Mouse (Mus musculus) megakaryocyte-erythroid progenitor cell, adult 5-6 weeks (primary cell): ENCODE results near the gene Pde6g. TPM values are rescaled to one million over a fixed set of nuclear protein-coding genes. Genes with fewer than 3 reads are reported as not detected.
A peak's percentile ranks its signal among the peaks of the same experiment; 100 is the strongest.

ENCODE experiments used
- ATAC-seq: replicated peaks from 2 replicates; pipeline ENCODE4 v1.8.0; 2016; ENCODE audit warnings: mild to moderate bottlenecking, inconsistent platforms; ENCODE audit not compliant: severe bottlenecking, poor library complexity, low FRiP score, low TSS enrichment
- total RNA-seq, 2 experiments: library from RNA; stranded (forward) in 1 of 2; stranded (reverse) in 1 of 2; fragments of 200-1000, 215-1000 nt in 1 of 2; fragments of >200 nt in 1 of 2; fragmentation: Nextera tagmentation in 1 of 2; gene quantifications; 2 replicates each; pipeline ENCODE4 v1.2.3; 2014 to 2017

Gene Pde6g
- total RNA-seq, 2 experiments from 2014 or later = 0.38 TPM; not detected in 1

DNA sequence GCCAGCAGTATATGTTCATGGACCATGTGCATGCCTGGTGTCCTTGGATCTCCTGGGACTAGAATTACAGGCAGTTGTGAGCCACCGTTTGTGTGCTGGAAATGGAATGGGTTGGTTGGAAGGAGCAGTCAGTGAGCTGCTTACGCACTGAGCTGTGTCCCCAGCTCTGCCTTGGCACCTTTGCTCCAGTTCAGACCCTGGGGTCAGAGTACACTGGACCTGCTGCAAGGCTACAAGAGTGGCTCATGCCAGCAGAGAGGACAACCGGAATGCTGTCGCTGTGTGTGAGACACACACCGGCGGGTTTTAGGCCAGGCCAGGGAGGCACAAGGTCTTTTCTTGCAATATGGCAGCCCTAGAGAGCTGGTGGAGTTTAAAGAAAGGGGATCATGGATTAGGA is 18.8 kb upstream of the Pde6g start:
- no peak for ATAC-seq

DNA sequence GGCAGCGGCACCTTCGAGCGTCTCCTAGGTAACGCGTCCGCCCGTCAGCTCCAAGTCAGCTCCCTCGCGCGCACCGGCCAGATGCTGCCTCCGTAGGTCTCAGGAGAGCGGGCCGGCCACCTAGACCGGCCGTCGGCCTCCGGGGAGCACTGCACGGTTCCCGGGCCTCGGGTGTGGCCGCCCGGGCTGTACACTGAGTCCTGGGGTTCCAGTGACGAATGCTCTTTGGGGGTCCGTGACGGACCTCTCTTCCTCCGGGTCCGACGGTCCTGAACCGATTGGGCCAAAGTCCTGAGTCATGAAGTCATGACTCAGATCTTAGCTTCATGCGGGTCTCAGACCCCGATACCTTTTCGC is 14.4 kb upstream of the Pde6g start:
- ATAC-seq = no peak

DNA sequence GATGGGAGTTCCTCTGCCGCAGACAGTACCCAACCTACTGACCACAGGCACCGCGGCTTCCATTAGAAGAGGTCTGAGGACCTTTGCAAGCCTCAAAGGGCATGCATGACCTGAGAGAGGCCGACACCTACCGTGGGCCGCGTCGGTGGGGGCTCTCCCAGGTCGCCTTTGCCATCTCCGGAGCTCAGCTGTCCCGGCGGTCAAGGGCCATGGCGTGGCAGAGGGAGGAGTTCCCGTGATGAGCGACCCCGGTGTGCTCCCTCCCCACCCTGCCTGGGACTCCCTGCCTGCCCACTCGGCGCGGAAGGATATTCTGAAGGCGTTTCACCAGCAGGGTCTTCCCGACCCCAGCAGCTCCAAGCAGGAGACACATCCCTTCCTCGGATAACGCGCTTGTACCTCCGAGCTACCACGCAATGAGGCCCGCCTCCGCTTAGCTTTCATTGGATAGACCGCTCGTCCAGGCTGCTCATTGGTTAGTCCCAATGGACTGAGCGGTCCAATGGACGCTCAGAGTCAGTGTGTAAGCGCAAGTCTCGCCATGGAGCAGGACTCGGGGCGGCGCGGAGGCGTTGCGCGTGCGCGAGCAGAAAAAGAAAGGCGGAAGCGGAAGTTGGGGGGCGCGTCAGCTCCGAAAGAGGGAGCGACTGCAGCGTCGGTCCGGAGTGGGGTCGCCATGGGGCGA is 13.9 kb upstream of the Pde6g start, which contains the start of gene Arl16:
Gene Arl16 (minus strand): TSS at position 557 of the 685 bp plus-strand sequence.
- peak; percentile 98 for ATAC-seq

GRCm38 (mm10) chr11:120465521-120465920 is 12.2 kb upstream of the Pde6g start:
- ATAC-seq = no peak

DNA sequence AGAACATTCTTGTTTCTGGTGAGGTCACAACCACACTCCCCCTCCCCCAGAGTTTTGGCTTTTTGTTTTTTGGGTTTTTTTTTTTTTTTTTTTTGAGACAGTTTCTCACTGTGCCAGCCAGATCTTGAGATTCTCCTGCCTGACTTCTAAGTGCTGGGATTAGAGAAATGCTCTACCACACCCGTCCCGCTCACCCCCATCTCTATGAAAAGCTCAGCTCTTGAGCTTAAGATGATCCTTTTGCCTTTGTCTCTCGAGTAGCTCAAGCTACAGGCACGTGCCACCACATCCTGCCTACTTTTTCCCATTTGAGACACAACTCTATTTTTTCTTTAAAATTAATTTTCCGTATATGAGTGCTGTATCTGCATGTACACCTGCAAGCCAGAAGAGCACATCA is 11.1 kb upstream of the Pde6g start:
- ATAC-seq = no peak

DNA sequence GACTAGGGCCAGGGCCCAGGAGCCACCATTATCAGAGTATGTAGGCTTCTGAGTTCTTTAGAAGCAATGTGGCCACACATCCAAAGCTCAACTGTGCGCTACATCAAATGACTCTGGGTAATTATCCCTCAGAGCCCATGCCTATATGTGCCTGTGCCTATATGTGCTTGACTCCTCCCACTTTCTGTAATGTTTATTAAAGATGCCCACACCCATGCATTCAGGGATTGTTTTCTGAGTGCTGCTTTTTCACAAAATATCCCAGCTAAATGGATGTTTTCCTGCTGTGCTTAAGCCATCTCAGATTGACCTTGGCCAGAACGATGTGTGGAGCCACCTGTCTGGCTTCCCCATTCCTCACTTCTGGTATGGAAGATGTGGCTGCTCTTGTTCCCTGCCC is 10.2 kb upstream of the Pde6g start:
- no peak for ATAC-seq

DNA sequence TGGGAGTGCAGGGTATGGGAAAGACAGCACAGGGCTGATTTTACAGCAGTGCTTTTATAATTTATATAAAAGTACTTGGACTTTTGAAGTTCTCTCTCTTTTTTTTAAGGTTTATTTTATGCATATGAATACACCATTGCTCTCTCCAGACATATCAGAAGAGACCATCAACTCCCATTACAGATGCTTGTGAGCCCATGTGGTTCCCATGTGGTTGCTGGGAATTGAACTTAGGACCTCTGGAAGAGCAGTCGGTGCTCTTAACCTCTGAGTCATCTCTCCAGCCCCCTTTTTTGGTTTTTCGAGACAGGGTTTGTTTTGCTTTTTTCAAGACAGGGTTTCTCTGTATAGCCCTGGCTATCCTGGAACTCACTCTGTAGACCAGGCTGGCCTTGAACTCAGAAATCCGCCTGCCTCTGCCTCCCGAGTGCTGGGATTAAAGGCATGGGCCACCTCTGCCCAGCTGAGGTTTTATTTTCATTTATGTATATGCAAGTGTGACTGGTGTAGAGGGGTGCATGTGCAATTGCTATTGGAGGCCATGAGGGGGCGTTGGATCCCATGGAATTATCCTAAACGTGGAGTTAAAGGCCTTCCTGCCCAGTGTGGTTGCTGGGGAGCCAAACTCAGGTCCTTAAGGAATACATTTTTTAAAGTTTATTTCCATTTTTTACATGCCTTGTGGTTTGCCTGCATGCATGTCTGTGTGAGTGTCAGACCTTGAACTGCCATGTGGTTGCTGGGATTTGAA is 5.7 kb upstream of the Pde6g start:
- no peak for ATAC-seq

DNA sequence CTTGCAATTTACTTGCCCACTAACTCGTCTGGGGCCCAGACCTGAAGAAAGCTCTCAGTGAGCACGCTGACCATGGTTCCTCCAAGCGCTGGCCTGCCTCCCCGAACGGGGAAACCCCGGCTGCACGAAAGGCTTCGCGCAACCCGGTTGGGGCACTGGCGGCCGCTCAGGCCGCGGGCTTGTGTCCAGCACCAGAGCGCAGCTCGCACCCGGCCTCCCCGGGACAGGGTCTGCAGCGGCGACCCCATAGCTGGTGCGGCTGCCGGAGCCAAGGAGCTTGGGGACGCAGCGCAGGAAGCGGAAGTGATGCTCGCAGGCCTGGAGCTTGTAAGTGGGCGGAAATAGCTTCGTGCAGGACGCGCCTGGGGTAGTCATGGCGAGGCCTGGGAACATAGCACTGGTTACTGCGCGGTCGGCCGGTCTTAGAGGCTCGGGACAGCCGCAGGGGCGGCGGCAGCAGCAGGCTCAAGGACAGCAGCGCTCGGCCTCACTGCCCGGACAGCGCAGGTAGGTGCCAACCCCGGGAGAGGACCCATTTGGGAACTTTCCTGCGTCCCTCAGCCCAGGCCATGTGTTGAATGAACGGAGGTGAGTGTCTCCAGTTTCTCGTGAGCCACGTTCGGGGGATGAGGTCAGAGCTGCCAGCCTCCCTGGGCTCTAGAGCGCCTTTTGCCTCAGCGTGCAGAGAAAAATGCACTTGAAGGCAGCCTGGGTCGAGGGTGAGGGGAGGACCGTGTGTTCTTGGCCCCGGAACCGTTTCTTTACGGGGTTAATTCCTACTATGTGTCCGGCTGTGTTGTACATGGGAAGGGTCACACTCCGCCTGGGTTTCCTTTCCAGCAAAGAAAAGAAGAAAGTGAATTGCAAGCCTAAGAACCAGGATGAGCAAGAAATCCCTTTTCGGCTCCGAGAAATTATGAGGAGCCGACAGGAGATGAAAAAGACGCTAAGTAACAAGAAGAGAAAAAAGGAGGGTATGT is 4.8 kb upstream of the Pde6g start, which contains the start of the genes Oxld1 and Ccdc137:
Gene Oxld1 (minus strand): TSS at position 297 of the 980 bp plus-strand sequence.
Gene Ccdc137 (plus strand): TSS at position 344 of the 980 bp plus-strand sequence.
- ATAC-seq = peak; percentile 81

DNA sequence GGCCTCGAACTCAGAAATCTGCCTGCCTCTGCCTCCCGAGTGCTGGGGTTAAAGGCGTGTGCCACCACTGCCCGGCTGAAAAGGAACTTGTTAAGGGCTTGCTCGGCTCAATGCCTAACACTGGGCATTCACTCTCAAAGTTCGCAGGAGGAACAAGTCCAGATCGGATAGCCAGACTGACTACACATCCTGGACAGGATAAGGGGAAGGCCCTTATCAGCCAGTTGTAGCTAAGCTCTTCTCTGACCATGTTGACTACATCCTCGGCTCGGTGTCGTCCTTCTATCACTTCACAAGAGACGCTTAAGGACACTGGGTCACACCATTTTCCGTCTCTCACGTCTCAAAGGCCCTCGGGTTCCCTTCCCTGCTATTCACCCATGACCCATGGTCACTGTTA is 4.1 kb upstream of the Pde6g start:
- ATAC-seq = peak; percentile 35; the same call in 1 of the 2 replicates

GRCm38 (mm10) chr11:120455413-120455812 is 2.1 kb upstream of the Pde6g start:
- ATAC-seq = 0 out of 2 replicates have a peak, but pooled peaks have one; percentile 32

DNA sequence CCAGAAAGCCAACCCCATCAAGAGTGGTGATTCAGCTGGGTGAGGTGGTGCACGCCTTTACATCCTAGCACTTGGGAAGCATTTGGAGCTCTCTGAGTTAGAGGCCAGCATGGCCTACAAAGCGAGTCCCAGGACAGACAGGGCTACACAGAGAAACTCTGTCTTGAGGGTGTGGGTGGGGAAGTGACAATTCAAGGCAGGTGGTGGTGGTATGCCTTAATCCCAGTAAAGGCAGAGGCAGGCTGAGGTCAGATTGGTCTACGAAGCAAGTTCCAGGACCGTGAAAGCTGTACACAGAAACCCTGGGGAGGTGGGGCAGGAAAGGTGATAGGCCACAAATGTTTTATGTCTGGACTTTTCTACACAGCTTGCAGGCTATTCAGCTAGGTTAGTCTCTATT is 1.7 kb upstream of the Pde6g start:
- ATAC-seq = no peak

- ATAC-seq = no peak
Measured at GRCm38 (mm10) chr11:120452246-120452645, 1.1 kb downstream of the Pde6g start.

GRCm38 (mm10) chr11:120447179-120447578 is 6.1 kb downstream of the Pde6g start:
- ATAC-seq = no peak

- ATAC-seq = no peak
Measured at GRCm38 (mm10) chr11:120445475-120445874, 7.8 kb downstream of the Pde6g start.

DNA sequence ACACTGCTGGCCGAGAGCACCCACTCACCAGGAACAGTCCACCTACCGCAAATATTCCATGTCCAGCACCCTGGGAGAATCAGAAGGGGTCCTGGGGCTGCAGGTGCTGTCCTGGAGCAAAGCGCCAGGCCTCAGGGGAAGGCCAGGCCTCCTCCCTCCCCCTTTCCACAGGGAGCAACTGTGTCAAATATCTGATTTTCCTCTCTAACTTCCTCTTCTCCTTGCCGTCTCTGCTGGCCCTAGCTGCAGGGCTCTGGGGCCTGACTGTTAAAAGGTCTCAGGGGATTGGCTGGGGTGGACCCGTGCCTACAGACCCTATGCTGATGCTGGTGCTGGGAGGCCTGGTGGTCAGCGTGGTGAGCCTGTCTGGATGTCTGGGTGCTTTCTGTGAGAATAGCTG is 9.2 kb downstream of the Pde6g start:
- ATAC-seq = no peak

GRCm38 (mm10) chr11:120442765-120443280 is 10.5 kb downstream of the Pde6g start:
- ATAC-seq = no peak

GRCm38 (mm10) chr11:120442344-120442743 is 11.0 kb downstream of the Pde6g start, which contains the start of gene Tspan10:
TSS of gene Tspan10 (plus strand) at chr11:120442644.
- ATAC-seq = no peak

- ATAC-seq = no peak
Measured at GRCm38 (mm10) chr11:120437857-120438385, 15.4 kb downstream of the Pde6g start.
